Mouse (Mus musculus) left cerebral cortex, adult 18-20 months (tissue): ENCODE measurements around the gene Vcan. TPM values are rescaled to one million over a fixed set of nuclear protein-coding genes. Genes with fewer than 3 reads are reported as not detected.

Source experiments
- DNase-seq, 2 experiments: peaks; one replicate each; pipeline ENCODE4 v3.0.0; 2021 to 2022; ENCODE audit warnings: low spot score in 2 of 2, mixed read lengths in 1 of 2
- total RNA-seq, 2 experiments: library from RNA; stranded (reverse); gene quantifications; 2 replicates each; pipeline ENCODE4 v1.2.3; 2021

Gene Vcan
- total RNA-seq, 2 experiments from 2014 or later, result 8.2 to 11.8 TPM

- DNase-seq, result no peak
These were observed 123.2 kb downstream of the Vcan start for GRCm38 (mm10) chr13:89619064-89619463.

- no peak for DNase-seq
These were observed 134.9 kb downstream of the Vcan start for GRCm38 (mm10) chr13:89607399-89607798.

Other genes starting within 250 kb of the Vcan start
- gene Hapln1, start 202.7 kb downstream of the Vcan start, total RNA-seq, result 10 to 100 TPM; 18.6 to 20.5 TPM